Mouse (Mus musculus) heart, embryonic 10.5 days (tissue): ENCODE results near the gene Gm6993. TPM values are rescaled to one million over a fixed set of nuclear protein-coding genes. Genes with fewer than 3 reads are reported as not detected.

Experiments
- DNase-seq: peaks from one replicate; pipeline ENCODE4 v3.0.0-alpha.2; 2017; ENCODE audit warnings: low spot score
- H3K27ac ChIP-seq: fragments of 300-500 bp; sonication (generic); 2 replicates; pipeline ENCODE4 v1.5.1; 2016; ENCODE audit warnings: mild to moderate bottlenecking
- H3K27me3 ChIP-seq: fragments of 300-500 bp; sonication (generic); 2 replicates; pipeline ENCODE4 v1.6.1; 2016; ENCODE audit warnings: mild to moderate bottlenecking; ENCODE audit not compliant: poor library complexity, insufficient read depth, severe bottlenecking
- H3K36me3 ChIP-seq: fragments of 300-500 bp; sonication (generic); 2 replicates; pipeline ENCODE4 v1.6.1; 2016; ENCODE audit warnings: mild to moderate bottlenecking, moderate library complexity
- H3K4me1 ChIP-seq: fragments of 300-500 bp; sonication (generic); 2 replicates; pipeline ENCODE4 v1.6.1; 2016; ENCODE audit warnings: mild to moderate bottlenecking
- H3K4me3 ChIP-seq: fragments of 300-500 bp; sonication (generic); 2 replicates; pipeline ENCODE4 v1.5.1; 2016; ENCODE audit warnings: mild to moderate bottlenecking, moderate library complexity
- H3K9me3 ChIP-seq: fragments of 300-500 bp; sonication (generic); 2 replicates; pipeline ENCODE4 v1.6.1; 2016; ENCODE audit warnings: mild to moderate bottlenecking, moderate library complexity
- WGBS: fragments of 180-500 bp; shearing (Covaris S2); methylation state at CpG from one replicate; pipeline ENCODE4 v1.1.7; 2016; 5-methylcytosine and 5-hydroxymethylcytosine counted together
- polyA plus RNA-seq: library from polyadenylated mRNA; unstranded; fragments of >200 nt; fragmentation: Nextera tagmentation; extraction: Ambion mirVana; gene quantifications from 2 replicates; pipeline ENCODE4 v1.2.1, GENCODE M21; 2016

Gene Gm6993
- polyA plus RNA-seq, 1 experiment from 2014 or later: not detected

DNA sequence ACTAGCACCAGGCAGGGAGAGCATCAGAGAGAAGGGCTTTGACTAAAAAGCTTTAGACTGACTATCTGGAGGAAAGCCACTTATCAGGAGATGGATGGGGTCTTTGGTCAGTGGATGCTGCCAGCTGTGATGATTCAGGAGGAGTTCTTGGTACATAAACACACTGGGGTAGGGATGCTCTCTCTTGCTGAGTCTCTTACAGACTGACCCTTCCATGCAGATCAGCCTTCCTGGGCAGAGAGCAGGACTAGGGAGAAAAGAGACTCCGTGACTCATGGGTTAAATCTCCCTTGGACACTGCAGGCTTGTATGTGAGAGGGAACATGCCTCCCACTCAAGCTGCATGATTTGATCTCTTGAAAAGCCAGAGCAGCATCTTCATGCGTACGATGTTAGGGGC is 5.6 kb downstream of the Gm6993 start:
- peaks cover 27% of the 10 kb centered on the region for H3K4me1 ChIP-seq
- 36% methylated on average over 3 of the region's 3 CpGs for WGBS
- no peaks in the 10 kb centered on the region for H3K27me3 ChIP-seq
- no peak overlapping the region for H3K4me3 ChIP-seq
- H3K9me3 ChIP-seq: no peaks in the 10 kb centered on the region
- H3K27ac ChIP-seq: 0 out of 2 replicates have a peak overlapping the region, but pooled peaks have one; percentile 17
- no peaks in the 10 kb centered on the region for H3K36me3 ChIP-seq
- no peak for DNase-seq

DNA sequence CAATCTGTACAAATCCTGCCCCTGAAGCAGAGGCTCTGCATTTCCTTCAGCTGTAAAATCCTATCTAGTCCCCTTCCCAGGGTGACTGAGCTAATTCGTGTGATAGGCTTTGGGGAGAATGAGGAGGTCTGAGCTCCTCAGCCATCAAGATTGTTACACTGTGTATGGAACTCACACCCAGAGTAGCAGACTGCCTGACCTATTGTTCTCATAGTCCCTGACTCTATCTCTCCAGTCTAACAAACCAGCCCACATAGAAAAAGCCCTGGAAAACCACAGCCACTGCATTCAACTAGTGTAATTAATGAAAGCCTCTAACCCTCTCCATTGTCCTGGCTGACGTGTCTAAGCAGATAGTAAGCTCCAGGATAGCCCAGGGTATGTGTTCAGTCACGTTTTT is 6.0 kb downstream of the Gm6993 start:
- Histone ChIP-seq H3K4me1 (peaks cover 27% of the 10 kb centered on the region), H3K9me3 (no peaks in the 10 kb centered on the region), H3K27me3 (no peaks in the 10 kb centered on the region), H3K36me3 (no peaks in the 10 kb centered on the region), H3K4me3 (no peak overlapping the region), H3K27ac (0 out of 2 replicates have a peak overlapping the region, but pooled peaks have one; percentile 17)
- no peak for DNase-seq
- WGBS: 42% methylated on average over 3 of the region's 3 CpGs

DNA sequence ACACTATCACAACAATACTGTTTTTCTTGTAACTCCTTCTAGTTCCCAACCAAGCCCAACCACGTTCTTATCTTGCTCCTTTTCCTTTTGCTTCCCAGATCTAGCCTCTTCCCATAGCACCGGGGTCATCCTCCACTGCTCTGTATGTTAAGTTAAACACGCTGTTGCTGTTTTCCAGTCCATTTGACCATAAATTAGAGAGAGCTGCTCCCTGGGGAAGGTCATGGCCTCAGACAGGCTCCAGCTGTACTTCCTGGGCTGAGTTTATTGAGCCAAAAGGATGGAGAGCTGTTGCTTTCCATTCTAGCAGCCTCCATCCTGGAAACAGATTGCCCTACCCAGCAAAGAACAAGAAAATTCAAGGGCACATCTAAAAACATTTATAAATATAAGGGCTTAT is 7.6 kb downstream of the Gm6993 start:
- WGBS: 41% methylated on average over 3 of the region's 3 CpGs
- Histone ChIP-seq H3K9me3 (no peaks in the 10 kb centered on the region), H3K27me3 (no peaks in the 10 kb centered on the region), H3K27ac (no peak overlapping the region), H3K4me3 (no peak overlapping the region), H3K36me3 (no peaks in the 10 kb centered on the region), H3K4me1 (peaks cover 34% of the 10 kb centered on the region)
- DNase-seq: no peak

DNA sequence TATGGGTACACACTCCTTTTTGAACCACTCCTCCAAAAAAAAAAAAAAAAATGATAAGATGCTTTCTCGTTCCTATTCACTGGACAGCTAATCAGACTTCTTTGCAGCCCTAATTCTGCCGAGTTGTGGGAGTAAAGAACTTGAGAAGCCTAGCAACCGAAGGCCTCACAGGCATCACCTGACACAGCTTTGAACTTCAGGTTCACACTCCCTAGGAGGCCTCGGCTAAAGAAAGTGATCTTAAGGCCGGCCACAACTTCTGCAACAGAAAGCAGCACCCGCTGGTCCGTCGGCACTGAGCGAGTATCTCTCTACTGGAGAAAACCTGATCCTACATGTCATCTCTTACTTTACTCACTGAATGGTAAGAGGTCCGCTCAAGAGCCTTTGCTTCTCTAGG is 8.1 kb downstream of the Gm6993 start:
- Histone ChIP-seq H3K4me1 (peaks cover 34% of the 10 kb centered on the region), H3K27ac (0 out of 2 replicates have a peak overlapping the region, but pooled peaks have one; percentile 16), H3K36me3 (no peaks in the 10 kb centered on the region), H3K9me3 (no peaks in the 10 kb centered on the region), H3K27me3 (no peaks in the 10 kb centered on the region), H3K4me3 (no peak overlapping the region)
- DNase-seq: no peak
- 18% methylated on average over 10 of the region's 10 CpGs for WGBS

DNA sequence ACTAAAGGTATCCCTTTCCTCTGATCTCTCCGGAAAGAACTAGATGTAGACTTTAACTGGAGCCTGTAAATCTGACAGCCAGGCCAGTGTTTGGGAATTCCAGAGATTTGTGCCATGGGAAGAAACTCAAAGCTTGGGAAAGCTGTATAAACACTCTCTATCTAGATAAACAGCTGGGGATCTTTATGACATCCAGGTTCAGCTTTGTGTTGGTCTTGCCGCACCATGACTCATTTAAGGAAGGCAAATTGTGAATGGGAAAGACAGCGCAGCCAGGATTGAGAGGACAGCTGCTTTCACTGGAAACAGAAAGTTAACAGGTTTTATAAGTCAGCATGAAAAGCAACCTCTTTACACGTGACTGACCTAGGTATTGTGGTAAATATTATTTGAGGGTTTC is 11.7 kb downstream of the Gm6993 start:
- H3K4me1 ChIP-seq: peaks cover 22% of the 10 kb centered on the region
- WGBS: 49% methylated on average over 4 of the region's 4 CpGs
- DNase-seq: no peak
- H3K27ac ChIP-seq: no peak overlapping the region
- H3K9me3 ChIP-seq: no peaks in the 10 kb centered on the region
- H3K27me3 ChIP-seq: no peaks in the 10 kb centered on the region
- H3K36me3 ChIP-seq: no peaks in the 10 kb centered on the region
- no peak overlapping the region for H3K4me3 ChIP-seq

DNA sequence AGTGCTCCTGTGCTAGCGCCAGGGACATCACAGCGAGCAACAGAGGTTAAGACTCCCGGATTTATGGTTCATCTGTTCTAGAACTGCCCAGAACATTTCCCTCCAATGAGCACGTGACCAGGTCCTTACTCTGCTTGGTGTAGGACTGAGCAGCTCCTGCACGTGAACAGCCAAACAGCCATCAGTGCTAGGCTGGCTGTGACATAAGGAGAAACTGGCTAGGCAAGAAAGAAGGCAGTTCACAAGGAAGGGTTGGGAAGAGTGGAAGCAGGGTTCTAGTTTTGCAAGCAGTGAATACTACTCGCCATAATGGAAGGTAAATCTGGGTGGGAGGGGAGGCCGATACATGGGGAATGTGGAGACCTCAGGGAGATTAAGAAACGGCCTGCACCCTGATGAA is 14.4 kb downstream of the Gm6993 start:
- WGBS: 60% methylated on average over 8 of the region's 8 CpGs
- no peak overlapping the region for H3K27ac ChIP-seq

DNA sequence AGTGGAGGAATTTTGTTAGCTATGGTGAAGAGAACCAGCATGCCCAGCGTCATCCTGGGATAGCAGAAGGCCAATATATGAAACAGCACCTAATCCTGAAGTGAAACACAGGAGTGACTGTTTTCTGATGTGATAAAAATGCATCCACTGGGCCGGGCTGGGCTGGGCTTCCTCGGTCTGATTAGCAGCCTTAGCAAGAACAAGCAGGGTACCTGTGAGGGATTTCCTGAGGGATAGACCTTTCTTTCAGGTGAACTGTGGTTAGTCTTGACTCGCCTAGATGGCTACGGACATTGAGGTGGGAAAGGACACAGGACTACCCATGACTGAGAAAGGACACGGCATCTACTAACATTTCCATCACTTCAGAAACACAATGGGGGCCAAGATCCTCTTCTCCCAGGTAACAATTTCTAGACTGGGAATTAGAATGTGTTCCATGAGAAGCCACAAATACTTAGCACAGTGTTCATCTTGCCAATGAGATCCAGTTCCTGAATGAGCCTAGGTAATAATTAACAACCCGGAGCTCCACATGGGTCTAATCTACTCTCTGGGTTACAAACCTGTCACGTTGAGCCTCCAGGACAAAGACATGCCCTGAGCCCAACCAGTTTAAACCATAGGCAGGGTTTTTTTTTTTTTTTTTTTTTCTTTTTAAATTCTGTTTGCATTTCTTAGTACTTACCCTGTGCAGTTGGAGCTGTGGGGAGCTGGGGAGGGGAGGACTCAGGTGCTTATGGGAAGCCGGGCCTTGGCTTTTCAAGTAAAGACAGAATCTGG is 15.7 kb downstream of the Gm6993 start:
- 70% methylated on average over 9 of the region's 9 CpGs for WGBS
- Histone ChIP-seq H3K4me1 (peaks cover 9% of the 10 kb centered on the region), H3K4me3 (no peak overlapping the region), H3K27ac (0 out of 2 replicates have a peak overlapping the region, but pooled peaks have one; percentile 36), H3K27me3 (no peaks in the 10 kb centered on the region), H3K36me3 (no peaks in the 10 kb centered on the region), H3K9me3 (no peaks in the 10 kb centered on the region)
- DNase-seq: no peak

More for the DNA sequence above, 14.4 kb downstream of the Gm6993 start:
- Histone ChIP-seq H3K9me3 (no peaks in the 10 kb centered on the region), H3K4me1 (peaks cover 9% of the 10 kb centered on the region), H3K27me3 (no peaks in the 10 kb centered on the region), H3K36me3 (no peaks in the 10 kb centered on the region), H3K4me3 (no peak overlapping the region)
- no peak for DNase-seq

DNA sequence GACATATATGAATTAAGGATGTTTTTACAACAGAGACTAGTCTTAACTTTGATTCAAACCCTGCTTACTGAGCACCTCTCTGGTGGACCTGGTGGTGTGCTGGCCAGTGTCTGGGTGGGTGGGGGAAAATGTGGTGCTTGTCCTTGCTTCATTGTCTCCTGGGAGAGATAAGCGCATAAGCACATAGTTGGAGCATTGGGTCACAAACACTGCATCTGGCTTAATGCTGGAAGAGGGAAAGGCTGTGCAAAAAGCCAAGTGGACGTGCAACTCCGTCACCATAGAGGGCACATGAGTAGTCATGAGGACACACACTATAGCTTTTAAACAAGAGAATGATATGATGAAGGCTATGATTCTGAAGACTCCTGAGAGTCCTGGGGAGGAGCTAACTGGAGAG is 21.3 kb downstream of the Gm6993 start:
- Histone ChIP-seq H3K27me3 (no peaks in the 10 kb centered on the region), H3K4me1 (peaks cover 31% of the 10 kb centered on the region), H3K27ac (peak overlapping the region; percentile 72), H3K36me3 (peaks cover 4% of the 10 kb centered on the region; the same call in 1 of the 2 replicates), H3K4me3 (no peak overlapping the region), H3K9me3 (no peaks in the 10 kb centered on the region)
- WGBS: 33% methylated on average over 3 of the region's 3 CpGs
- no peak for DNase-seq

DNA sequence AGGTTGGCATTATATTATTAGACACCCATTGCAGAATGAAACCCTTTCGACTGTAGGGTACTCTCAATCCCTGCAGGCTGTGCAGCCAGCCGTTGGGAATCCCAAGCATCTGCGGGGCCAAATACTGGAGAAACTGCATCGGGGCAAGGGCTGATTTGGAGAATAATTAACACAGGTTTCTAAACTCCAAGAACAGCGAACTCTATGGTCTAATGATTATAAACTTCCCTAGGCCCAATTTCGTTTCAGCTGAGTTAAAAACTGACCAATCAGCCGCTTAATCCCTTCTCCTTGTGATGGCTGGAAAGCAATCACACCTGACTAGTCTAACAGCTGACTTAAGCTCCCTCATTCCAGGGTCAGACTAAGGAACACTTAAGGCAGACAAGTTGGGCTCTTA is 23.4 kb downstream of the Gm6993 start:
- no peak for DNase-seq
- H3K9me3 ChIP-seq: no peaks in the 10 kb centered on the region
- H3K4me1 ChIP-seq: peaks cover 50% of the 10 kb centered on the region
- H3K4me3 ChIP-seq: peak overlapping the region; percentile 87
- H3K27me3 ChIP-seq: no peaks in the 10 kb centered on the region
- H3K27ac ChIP-seq: peak overlapping the region; percentile 95; the same call in 1 of the 2 replicates
- WGBS: 38% methylated on average over 7 of the region's 7 CpGs
- H3K36me3 ChIP-seq: peaks cover 17% of the 10 kb centered on the region

DNA sequence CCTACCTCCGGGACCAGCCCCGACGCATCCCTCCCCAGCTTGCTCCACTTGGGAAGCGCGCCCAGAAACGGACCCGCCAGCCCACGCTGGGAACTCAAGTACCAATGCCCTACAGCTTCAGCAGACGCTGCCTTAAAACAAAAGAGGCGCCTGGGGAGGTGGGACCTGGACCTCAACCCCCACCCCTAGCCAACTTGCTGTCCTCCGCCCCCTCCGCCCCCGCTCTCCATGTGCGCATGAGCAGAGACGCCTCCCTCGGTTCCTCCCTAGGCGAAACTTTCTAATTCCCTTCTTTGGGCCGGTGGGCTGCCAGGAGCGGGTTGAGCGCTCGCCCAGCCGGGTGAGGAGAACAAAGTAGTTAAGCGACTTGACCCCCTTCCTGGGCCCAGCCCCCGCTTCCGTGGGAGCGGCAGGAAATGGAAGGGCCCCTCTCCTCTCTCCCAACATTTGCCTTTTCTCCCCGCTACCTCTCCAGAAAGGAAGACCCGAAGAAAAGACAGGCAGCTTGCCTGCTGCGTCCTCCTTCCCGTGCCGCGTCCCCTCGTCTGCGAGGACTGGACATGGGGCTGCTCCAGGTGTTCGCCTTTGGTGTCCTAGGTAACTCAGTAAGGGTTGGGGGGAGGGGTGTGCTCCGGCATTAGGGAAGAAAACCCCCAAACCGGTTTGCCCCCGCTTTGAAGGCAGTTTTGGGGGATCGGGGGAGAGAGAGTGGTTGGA is 24.6 kb downstream of the Gm6993 start, which contains the start of gene Lamb1:
Gene Lamb1, plus strand, starts transcription at position 230 of the 717 bp plus-strand sequence.
- DNase-seq: peak; percentile 92
- Histone ChIP-seq H3K9me3 (no peaks in the 10 kb centered on the region), H3K27me3 (no peaks in the 10 kb centered on the region), H3K36me3 (peaks cover 28% of the 10 kb centered on the region), H3K4me1 (peaks cover 57% of the 10 kb centered on the region), H3K4me3 (peak within 1 kb of the TSS; percentile 87), H3K27ac (peak within 1 kb of the TSS; percentile 95)
- under 1% methylated on average over 39 of the region's 39 CpGs for WGBS

DNA sequence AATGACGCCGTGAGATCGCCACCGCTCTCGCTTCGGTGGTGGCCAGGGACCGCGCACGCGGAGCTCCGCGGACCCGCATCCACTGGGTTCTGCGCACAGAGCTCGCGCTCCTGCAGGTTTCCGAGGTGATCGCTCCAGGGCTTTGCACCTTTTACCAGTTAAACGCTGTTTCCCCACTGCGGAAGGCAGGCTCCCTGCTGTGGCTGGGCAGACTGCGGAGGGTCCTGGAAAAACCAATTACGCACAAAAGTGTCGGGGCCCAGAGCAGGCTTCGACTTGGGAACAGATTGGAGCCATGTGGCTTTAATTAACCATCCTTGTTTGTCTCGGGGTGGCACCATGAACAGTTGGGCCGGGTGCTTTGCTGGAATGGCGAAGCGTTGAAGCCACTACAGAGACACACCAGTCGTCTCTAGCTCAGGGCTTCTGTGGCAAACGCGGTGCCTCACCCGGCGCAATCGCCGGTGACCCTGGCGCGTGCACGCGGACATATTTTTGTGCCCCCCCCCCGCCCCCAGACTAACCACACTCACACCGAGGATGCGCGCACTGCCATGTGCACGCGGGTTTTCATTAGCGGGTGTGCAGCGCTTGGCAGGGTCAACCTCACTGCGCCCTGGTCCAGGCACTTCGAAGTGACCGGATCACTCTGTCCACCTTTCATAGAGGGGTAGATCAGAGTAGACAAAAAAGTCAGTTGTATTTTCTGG is 25.3 kb downstream of the Gm6993 start:
- WGBS: under 1% methylated on average over 50 of the region's 50 CpGs
- H3K4me1 ChIP-seq: peaks cover 64% of the 10 kb centered on the region
- peak overlapping the region; percentile 87 for H3K4me3 ChIP-seq
- no peak for DNase-seq
- H3K27me3 ChIP-seq: no peaks in the 10 kb centered on the region
- H3K9me3 ChIP-seq: no peaks in the 10 kb centered on the region
- peak overlapping the region; percentile 95 for H3K27ac ChIP-seq
- H3K36me3 ChIP-seq: peaks cover 34% of the 10 kb centered on the region

DNA sequence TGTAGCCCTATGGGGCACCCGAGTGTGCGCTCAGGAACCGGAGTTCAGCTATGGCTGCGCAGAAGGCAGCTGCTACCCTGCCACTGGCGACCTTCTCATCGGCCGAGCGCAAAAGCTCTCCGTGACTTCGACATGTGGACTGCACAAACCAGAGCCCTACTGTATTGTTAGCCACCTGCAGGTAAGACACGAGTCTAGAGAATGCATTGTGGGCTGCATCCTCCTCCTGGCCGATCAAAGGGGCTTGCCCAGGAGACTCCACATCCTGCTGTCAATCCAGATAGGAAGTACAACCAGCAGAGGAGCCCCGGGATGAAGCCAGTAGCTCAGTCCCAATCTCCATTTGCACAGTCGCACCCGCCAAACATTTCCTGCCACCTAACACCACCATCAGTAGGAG is 26.1 kb downstream of the Gm6993 start:
- peak overlapping the region; percentile 87 for H3K4me3 ChIP-seq
- no peak for DNase-seq
- H3K9me3 ChIP-seq: no peaks in the 10 kb centered on the region
- no peaks in the 10 kb centered on the region for H3K27me3 ChIP-seq
- 5% methylated on average over 15 of the region's 15 CpGs for WGBS
- peak overlapping the region; percentile 95 for H3K27ac ChIP-seq
- H3K4me1 ChIP-seq: peaks cover 72% of the 10 kb centered on the region
- H3K36me3 ChIP-seq: peaks cover 39% of the 10 kb centered on the region
